Mouse (Mus musculus): ENCODE results near the gene Atg10.
A peak's percentile ranks its signal among the peaks of the same experiment; 100 is the strongest.
"Not testable (repeated sequence)": the region's sequence is repeated elsewhere in the genome, so short reads cannot be mapped to it uniquely, and the experiment has no call there.

The Atg10 gene

DNA sequence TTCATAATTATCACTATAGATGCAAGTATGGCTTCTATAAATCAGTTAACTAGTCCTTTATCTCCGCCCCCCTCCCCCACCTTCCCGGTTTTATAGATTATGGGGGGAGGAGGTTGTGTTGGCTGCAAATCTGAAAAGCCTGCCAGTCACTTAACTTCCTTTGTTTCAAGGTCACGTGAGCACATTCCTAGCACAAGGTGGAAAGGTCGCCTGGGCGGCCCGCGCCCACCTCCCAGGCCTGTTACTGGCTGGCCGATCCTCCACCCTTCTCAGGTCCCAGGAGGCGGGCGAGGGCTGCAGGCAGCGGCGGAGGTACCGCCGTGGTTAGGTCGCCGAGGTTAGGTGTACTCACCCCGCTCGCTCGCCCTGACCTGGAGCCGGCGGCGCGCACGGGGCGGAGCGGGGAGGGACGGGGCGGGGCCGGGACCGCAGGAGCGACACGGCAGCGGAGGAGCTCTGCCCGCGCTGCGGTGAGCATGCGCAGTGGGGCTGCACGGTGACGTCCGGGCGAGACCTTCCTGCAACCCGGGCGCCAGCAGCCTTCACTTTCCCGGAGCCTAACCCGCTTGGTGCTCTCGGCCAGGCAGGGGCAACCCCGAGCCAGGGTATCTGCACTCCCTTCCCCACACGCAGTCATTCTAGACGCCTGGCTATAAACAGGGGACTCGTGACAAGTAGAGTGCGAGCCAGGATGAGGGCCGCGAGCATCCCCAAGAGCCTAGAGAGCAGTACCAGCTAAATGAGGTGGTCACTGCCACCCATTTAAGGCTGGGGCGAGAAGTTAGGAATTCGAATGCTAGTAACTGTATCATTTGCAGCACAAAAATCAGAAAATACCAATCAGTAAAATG lies at the start of gene Atg10:
Atg10 (minus strand) TSS at position 382 of the 851 bp plus-strand sequence.
- no peaks in the 10 kb centered on the region for H3K27me3 ChIP-seq (ENCODE audit: control insufficient read depth, insufficient read depth, low read length, poor library complexity, severe bottlenecking)
- DNase-seq (ENCODE audit: low read depth, low spot score) = peak; percentile 96
- H3K36me3 ChIP-seq (ENCODE audit: control insufficient read depth, insufficient read depth, low read length, poor library complexity, severe bottlenecking) = no peaks in the 10 kb centered on the region

DNA sequence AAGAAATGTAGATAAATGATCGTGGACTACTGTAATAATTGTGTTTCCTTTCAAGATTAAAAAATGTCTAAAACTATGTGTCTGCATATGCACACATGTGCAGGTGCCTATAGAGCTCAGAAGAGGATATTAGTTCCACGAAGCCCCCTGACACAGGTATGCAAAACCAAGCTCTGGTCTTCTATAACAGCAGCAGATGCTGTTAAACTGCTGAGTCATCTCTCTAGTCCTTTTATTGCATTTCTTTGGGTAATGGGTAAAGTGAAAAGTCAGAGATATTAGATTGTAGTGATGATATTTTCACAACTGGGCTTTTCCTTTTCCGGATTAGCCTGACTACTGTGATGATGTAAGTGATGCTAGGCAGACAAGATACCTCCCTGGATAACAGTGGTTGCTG lies 28.6 kb upstream of the Atg10 start:
- H3K27me3 ChIP-seq (ENCODE audit: control insufficient read depth, insufficient read depth, low read length, poor library complexity, severe bottlenecking) = no peaks in the 10 kb centered on the region
- no peak for DNase-seq (ENCODE audit: low read depth, low spot score)
- no peaks in the 10 kb centered on the region for H3K36me3 ChIP-seq (ENCODE audit: control insufficient read depth, insufficient read depth, low read length, poor library complexity, severe bottlenecking)

DNA sequence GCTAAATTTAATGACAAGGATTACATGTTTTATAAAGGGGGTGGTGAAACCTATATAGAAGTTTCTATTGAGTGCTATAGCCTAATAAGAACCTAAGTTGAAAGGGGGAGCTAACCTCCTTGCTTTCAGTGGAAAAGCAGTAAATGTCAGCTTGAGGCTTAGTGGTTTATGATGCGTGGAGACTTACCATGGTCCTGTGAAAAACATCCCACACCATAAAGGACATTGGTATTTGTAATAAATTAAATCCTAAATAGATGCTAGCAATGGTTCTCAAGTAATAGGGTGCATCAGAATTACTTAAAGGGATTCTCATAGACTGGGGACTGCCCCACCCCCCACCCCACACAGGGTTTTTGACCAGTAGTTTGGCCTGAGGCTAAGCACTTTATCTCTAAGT lies 27.9 kb upstream of the Atg10 start:
- Histone ChIP-seq H3K27me3 (ENCODE audit: control insufficient read depth, insufficient read depth, low read length, poor library complexity, severe bottlenecking) (no peaks in the 10 kb centered on the region), H3K36me3 (ENCODE audit: control insufficient read depth, insufficient read depth, low read length, poor library complexity, severe bottlenecking) (no peaks in the 10 kb centered on the region)
- DNase-seq (ENCODE audit: low read depth, low spot score) = no peak

DNA sequence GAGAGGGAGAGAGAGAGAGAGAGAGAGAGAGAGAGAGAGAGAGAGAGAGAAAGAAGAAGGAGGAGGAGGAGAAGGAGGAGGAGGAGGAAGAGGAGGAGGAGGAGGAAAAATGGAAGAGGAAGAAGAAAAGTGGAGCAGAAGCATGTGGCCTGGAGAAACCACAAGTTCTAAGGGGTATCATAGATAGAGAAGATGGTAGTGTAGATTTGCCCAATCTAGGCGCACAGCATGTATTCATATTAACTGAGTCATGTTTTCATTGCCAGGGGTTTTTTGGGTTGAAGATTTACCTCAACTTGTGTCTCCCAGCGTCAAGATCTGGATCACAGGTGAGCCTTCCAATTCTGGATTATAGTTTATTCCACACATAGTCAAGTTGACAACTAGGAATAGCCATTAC lies 26.3 kb upstream of the Atg10 start:
- H3K36me3 ChIP-seq (ENCODE audit: control insufficient read depth, insufficient read depth, low read length, poor library complexity, severe bottlenecking); H3K27me3 ChIP-seq (ENCODE audit: control insufficient read depth, insufficient read depth, low read length, poor library complexity, severe bottlenecking); DNase-seq (ENCODE audit: low read depth, low spot score): not testable (repeated sequence)

DNA sequence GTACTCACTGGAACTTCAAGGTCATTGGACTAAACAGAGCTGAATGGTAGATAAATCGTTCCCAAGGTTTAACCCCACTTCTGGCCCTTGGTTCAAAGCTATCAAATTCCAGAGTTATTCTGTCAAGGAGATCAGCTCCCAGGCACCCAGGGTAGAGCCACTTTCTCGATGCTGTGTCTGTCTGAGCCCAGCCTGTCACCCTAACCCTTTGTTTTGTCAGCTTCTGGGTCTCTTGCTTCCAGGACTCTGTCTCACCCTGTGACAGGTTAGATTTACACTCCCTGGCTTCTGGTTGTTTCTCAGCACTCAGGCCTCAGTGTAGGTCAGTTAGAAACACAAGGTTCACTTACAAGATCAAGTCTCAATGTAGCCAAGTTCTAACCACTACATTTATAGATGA lies 22.7 kb upstream of the Atg10 start:
- Histone ChIP-seq H3K27me3 (ENCODE audit: control insufficient read depth, insufficient read depth, low read length, poor library complexity, severe bottlenecking) (no peaks in the 10 kb centered on the region), H3K36me3 (ENCODE audit: control insufficient read depth, insufficient read depth, low read length, poor library complexity, severe bottlenecking) (no peaks in the 10 kb centered on the region)
- no peak for DNase-seq (ENCODE audit: low read depth, low spot score)

DNA sequence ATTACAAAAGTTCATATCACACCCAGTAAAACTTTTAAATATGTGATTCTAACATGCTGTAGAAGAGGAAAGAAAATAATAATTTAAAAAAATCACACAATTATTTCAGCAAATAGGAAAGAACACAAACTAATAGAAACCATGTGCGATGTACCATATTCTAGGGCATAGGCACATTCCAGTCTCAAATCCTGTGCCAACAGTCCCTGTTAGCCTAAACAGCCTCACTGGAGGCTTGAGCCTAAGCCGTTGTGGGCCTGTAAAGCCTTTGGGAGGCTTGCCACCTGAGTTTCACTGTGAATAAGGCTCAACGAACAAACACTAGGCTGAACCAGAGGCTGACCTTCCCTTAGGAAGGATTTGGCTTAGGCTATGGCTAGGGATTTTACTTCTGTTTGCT lies 14.2 kb upstream of the Atg10 start:
- DNase-seq (ENCODE audit: low read depth, low spot score) = no peak
- Histone ChIP-seq H3K27me3 (ENCODE audit: control insufficient read depth, insufficient read depth, low read length, poor library complexity, severe bottlenecking) (no peaks in the 10 kb centered on the region), H3K36me3 (ENCODE audit: control insufficient read depth, insufficient read depth, low read length, poor library complexity, severe bottlenecking) (no peaks in the 10 kb centered on the region)

DNA sequence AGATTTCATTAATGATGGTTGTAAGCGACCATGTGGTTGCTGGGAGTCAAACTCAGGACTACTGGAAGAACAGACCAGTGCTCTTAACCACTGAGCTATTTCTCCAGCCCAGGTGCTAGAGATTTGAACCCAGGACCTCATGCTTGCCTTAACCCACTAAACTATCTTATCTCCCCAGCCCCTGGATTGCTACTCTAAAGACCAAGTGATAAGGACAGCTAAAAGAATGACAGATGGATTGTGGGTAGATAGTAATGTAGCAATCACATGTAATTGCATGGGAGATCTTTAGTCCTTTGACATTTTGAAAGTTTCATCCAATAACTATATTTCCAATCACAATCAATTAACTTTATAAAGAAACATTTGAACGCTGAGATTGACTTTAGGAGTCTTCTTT lies 13.1 kb upstream of the Atg10 start:
- Histone ChIP-seq H3K36me3 (ENCODE audit: control insufficient read depth, insufficient read depth, low read length, poor library complexity, severe bottlenecking) (no peaks in the 10 kb centered on the region), H3K27me3 (ENCODE audit: control insufficient read depth, insufficient read depth, low read length, poor library complexity, severe bottlenecking) (no peaks in the 10 kb centered on the region)
- DNase-seq (ENCODE audit: low read depth, low spot score) = no peak

DNA sequence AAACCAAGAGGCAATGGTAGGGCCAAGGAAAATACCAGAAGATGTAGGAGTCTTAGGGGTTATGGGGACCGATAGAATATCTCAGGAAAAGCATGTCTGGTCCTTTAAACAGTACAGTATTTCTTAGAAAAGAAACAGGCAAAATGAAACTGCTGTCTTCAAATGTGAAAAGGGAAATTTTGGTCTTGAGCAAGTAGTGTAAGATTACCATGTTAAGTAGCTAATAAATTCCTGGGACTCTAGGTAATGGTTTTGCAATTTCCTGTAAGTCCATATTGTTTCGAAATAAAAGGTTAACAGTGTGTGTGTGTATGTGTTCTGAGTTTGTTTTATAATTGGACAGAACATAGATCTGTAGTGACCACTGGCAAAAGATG lies 658 bp upstream of the Atg10 start:
- H3K27me3 ChIP-seq (ENCODE audit: control insufficient read depth, insufficient read depth, low read length, poor library complexity, severe bottlenecking) = no peaks in the 10 kb centered on the region
- DNase-seq (ENCODE audit: low read depth, low spot score) = no peak

DNA sequence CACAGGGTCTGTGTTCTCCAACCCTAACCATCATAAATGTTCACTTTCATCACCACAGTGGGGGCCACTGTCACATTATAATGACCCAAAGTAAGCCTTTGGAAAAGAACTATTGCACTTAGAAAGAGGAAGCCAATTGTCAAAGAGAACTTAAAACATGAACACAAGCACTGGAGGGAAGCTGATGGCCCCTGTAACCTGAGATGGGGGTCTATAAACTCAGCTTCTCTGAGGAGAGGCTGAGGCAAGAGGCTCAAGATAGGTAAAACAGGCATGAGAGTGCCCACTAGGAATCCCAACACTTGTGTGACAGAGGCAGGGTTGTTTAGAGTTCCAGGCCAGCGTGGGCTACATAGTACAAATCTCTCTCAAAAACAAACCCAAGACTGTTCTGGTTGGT lies 705 bp downstream of the Atg10 start:
- H3K27me3 ChIP-seq (ENCODE audit: control insufficient read depth, insufficient read depth, low read length, poor library complexity, severe bottlenecking) = no peaks in the 10 kb centered on the region
- no peaks in the 10 kb centered on the region for H3K36me3 ChIP-seq (ENCODE audit: control insufficient read depth, insufficient read depth, low read length, poor library complexity, severe bottlenecking)
- peak; percentile 9 for DNase-seq (ENCODE audit: low read depth, low spot score)

More for the DNA sequence above, 658 bp upstream of the Atg10 start:
- no peaks in the 10 kb centered on the region for H3K36me3 ChIP-seq (ENCODE audit: control insufficient read depth, insufficient read depth, low read length, poor library complexity, severe bottlenecking)

DNA sequence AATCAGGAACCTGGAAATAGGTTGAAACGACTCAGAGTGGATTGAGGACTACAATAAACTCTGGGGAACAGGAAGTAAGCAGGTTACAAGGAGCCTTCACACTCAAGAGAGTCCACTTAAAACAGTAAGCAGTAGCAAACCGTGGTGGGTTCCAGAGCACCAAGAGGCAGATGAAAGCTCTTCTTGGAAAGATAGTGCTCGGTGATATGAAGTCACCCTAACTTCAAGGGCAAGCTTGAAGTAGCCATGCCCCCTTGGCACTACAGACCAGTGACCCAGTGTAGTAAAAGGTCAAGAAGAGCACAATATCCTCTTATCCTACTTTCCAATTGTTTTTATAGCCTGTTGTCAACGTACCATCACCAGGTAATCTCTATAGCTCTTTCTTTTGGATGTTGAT lies 2.1 kb downstream of the Atg10 start:
- H3K36me3 ChIP-seq (ENCODE audit: control insufficient read depth, insufficient read depth, low read length, poor library complexity, severe bottlenecking) = no peaks in the 10 kb centered on the region
- H3K27me3 ChIP-seq (ENCODE audit: control insufficient read depth, insufficient read depth, low read length, poor library complexity, severe bottlenecking) = no peaks in the 10 kb centered on the region
- DNase-seq (ENCODE audit: low read depth, low spot score) = no peak

DNA sequence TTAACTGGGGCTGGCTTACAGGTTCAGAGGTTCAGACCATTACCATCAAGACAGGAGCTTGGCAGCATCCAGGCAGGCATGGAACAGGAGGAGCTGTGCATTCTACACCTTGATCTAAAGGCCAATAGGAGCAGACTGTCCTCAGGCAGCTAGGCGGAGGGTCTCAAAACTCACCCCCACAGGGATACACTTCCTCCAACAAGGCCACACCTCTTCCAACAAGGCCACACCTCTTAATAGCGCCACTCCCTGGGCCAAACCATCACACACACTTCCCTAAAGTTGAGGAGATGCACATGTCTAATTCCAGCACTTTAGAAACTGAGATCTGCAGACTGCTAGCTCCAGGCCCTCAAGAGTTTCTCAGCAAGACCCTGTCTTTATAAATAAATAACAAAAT lies 6.1 kb downstream of the Atg10 start:
- H3K27me3 ChIP-seq (ENCODE audit: control insufficient read depth, insufficient read depth, low read length, poor library complexity, severe bottlenecking) = no peaks in the 10 kb centered on the region
- DNase-seq (ENCODE audit: low read depth, low spot score) = no peak
- H3K36me3 ChIP-seq (ENCODE audit: control insufficient read depth, insufficient read depth, low read length, poor library complexity, severe bottlenecking) = 0 out of 2 replicates have a peak, but pooled peaks cover 3% of the 10 kb centered on the region

DNA sequence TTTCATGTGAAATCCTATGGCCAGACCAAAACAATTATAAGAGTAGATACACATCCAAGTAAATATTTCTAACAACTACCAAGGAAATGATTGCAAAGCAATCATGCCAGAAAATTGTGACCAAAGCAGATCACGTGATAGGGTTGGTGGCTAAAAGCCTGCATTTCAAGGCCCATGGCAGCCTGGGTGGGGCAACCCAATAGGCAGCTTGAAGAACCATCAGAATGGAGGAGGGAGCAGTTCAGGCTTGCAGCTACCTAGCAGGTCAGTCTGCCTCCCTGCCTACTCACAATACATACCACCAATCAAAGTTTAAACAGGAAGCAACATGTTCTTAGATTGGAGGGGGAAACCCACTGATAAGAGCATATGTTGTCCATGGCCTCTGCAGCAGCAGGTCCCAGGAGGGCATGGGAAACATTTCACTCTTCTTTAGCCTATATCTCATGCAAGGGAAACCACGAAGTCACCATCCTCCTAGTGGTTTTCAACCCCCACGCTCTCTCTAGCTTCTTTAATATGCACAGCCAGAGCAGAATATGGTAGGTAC lies 7.0 kb downstream of the Atg10 start:
- Histone ChIP-seq H3K27me3 (ENCODE audit: control insufficient read depth, insufficient read depth, low read length, poor library complexity, severe bottlenecking) (no peaks in the 10 kb centered on the region), H3K36me3 (ENCODE audit: control insufficient read depth, insufficient read depth, low read length, poor library complexity, severe bottlenecking) (0 out of 2 replicates have a peak, but pooled peaks cover 3% of the 10 kb centered on the region)
- peak; percentile 28 for DNase-seq (ENCODE audit: low read depth, low spot score)

DNA sequence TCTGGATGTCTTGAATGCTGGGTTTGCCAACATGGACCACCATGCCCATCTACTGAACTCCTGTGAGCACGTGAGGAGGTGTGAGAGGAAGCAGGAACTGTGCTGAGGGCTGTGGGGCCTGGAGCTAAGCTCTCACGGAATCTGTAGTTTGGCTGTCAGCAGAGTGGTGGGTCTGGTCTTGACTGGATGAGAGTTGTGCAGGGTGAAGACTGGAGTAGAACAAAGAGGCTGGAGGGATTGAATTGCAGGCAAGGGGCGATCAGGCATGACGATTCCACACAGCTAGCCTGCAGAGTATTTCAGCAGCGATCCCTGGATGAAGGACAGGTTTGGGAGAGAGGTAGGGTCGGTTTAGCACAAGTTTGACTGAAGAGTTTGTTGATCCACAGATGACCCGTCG lies 10.8 kb downstream of the Atg10 start:
- Histone ChIP-seq H3K27me3 (ENCODE audit: control insufficient read depth, insufficient read depth, low read length, poor library complexity, severe bottlenecking) (no peaks in the 10 kb centered on the region), H3K36me3 (ENCODE audit: control insufficient read depth, insufficient read depth, low read length, poor library complexity, severe bottlenecking) (0 out of 2 replicates have a peak, but pooled peaks cover 5% of the 10 kb centered on the region)
- no peak for DNase-seq (ENCODE audit: low read depth, low spot score)

DNA sequence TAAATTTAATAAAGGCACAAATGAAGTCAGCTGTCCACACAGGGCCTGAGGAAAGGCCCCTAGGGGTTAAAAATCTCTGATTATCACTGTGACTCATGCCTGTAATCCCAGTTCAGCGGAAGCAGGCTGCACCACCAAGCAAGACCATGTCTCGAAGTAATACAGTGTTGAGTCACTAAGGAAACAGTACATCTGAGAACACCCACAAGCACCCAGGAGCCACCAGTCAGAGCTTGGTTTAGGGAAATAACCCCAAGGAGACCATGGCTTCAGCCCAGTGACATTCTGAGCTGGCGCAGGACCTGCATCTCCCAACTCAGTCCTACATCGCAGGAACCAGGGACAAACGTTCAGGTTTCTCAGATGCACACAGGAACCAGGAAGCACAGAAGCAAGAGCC lies 17.5 kb downstream of the Atg10 start:
- no peak for DNase-seq (ENCODE audit: low read depth, low spot score)
- H3K27me3 ChIP-seq (ENCODE audit: control insufficient read depth, insufficient read depth, low read length, poor library complexity, severe bottlenecking) = no peaks in the 10 kb centered on the region
- H3K36me3 ChIP-seq (ENCODE audit: control insufficient read depth, insufficient read depth, low read length, poor library complexity, severe bottlenecking) = no peaks in the 10 kb centered on the region

DNA sequence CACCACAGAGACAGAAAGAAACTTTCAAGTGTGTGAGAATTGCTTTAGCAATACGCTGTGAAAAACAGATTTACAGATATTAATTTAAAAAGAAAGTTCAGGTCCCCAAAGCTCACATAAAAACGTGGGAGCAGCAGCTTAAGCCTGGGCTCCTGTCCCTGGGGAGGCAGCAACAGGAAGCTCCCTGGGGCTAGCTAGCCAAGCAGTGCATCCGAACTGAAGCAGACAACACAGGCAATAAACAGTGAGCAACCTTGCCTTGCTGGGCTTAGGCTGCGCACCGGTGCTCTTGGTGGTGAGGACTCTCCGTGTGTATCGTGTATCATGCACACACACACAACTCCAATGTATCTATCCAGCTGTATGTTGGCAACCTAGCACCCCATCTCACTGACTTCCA lies 21.2 kb downstream of the Atg10 start:
- H3K36me3 ChIP-seq (ENCODE audit: control insufficient read depth, insufficient read depth, low read length, poor library complexity, severe bottlenecking) = no peaks in the 10 kb centered on the region
- DNase-seq (ENCODE audit: low read depth, low spot score) = peak; percentile 28
- H3K27me3 ChIP-seq (ENCODE audit: control insufficient read depth, insufficient read depth, low read length, poor library complexity, severe bottlenecking) = no peaks in the 10 kb centered on the region

All from splenic B cell, adult 2 months (primary cell).